Mouse (Mus musculus) myocyte (in vitro differentiated cells): Measurements from ENCODE around the gene Nfatc2.

Experiments
- MAX ChIP-seq: IDR thresholded peaks from one replicate; pipeline ENCODE4 v1.6.1; 2011; ENCODE audit warnings: low read depth, mild to moderate bottlenecking, control low read depth
- MYOG ChIP-seq, 3 experiments: IDR thresholded peaks; one replicate each; pipeline ENCODE4 v1.6.1; 2011; ENCODE audit warnings: control low read depth in 2 of 3, low read depth in 2 of 3, mild to moderate bottlenecking in 2 of 3; ENCODE audit not compliant: insufficient read length in 2 of 3, control insufficient read depth in 1 of 3, insufficient read depth in 1 of 3
- POLR2A ChIP-seq: IDR thresholded peaks from one replicate; pipeline ENCODE4 v1.6.1; 2011; ENCODE audit warnings: low read depth, mild to moderate bottlenecking, control low read depth, moderate library complexity; ENCODE audit not compliant: insufficient read length
- REST ChIP-seq: IDR thresholded peaks from one replicate; pipeline ENCODE4 v1.6.1; 2011; ENCODE audit warnings: mild to moderate bottlenecking, control low read depth, moderate library complexity; ENCODE audit not compliant: insufficient read depth, insufficient read length
- TCF12 ChIP-seq: IDR thresholded peaks from one replicate; pipeline ENCODE4 v1.6.1; 2011; ENCODE audit warnings: mild to moderate bottlenecking, control low read depth; ENCODE audit not compliant: poor library complexity, insufficient read depth, severe bottlenecking
- USF1 ChIP-seq: IDR thresholded peaks from one replicate; pipeline ENCODE4 v1.6.1; 2011; ENCODE audit warnings: low read depth, mild to moderate bottlenecking, control low read depth, moderate library complexity

GRCm38 (mm10) chr2:168551218-168551617, 50.2 kb downstream of the Nfatc2 start:
- TF ChIP-seq POLR2A (no peak), USF1 (no peak), REST (no peak), TCF12 (peak; percentile 64), MAX (no peak), MYOG (IDR thresholded peaks at IDR 0.05; ENCODE audit: control insufficient read depth in 1 of 3, insufficient read depth in 1 of 3, insufficient read length in 2 of 3, low read depth in 2 of 3) (peak in 2 of 3 experiments; percentile 56 to 85)
